Mouse (Mus musculus): ENCODE data around the gene Dcdc2a. TPM values are rescaled to one million over a fixed set of nuclear protein-coding genes. Genes with fewer than 3 reads are reported as not detected.

Dcdc2a gene
- polyA plus RNA-seq, 1 experiment from 2014 or later: 2.1 TPM

Other genes starting within 250 kb of the Dcdc2a start
- 63.6 and 66.5 TPM in 2 replicates for gene Acot13, start 224.5 kb upstream of the Dcdc2a start, polyA plus RNA-seq (2015; fragmentation: Nextera tagmentation; extraction: Ambion mirVana)
- gene Tdp2, start 224.3 kb upstream of the Dcdc2a start, polyA plus RNA-seq (2015; fragmentation: Nextera tagmentation; extraction: Ambion mirVana): 58.3 TPM in 2 replicates
- gene D130043K22Rik, start 210.9 kb upstream of the Dcdc2a start, polyA plus RNA-seq (2015; fragmentation: Nextera tagmentation; extraction: Ambion mirVana): 0.96 and 1.4 TPM in 2 replicates
- gene Aldh5a1, start 118.3 kb upstream of the Dcdc2a start, polyA plus RNA-seq (2015; fragmentation: Nextera tagmentation; extraction: Ambion mirVana): 6.2 and 7.5 TPM in 2 replicates
- gene Gpld1, start 112.9 kb upstream of the Dcdc2a start, polyA plus RNA-seq (2015; fragmentation: Nextera tagmentation; extraction: Ambion mirVana): 0.27 and 0.47 TPM in 2 replicates
- 13.8 and 17.3 TPM in 2 replicates for gene Mrs2, start 35.6 kb upstream of the Dcdc2a start, polyA plus RNA-seq (2015; fragmentation: Nextera tagmentation; extraction: Ambion mirVana)
- gene Nrsn1, start 214.5 kb downstream of the Dcdc2a start, polyA plus RNA-seq (2015; fragmentation: Nextera tagmentation; extraction: Ambion mirVana): 19.0 and 19.9 TPM in 2 replicates